Mouse (Mus musculus) thymus, adult 2 months (tissue): Measurements from ENCODE around the gene Kif12.

Source experiments
- CTCF ChIP-seq: fragments of 200-500 bp; IDR thresholded peaks from 2 replicates; pipeline ENCODE4 v1.5.1; 2012; ENCODE audit warnings: mild to moderate bottlenecking, control low read depth, low read length, moderate library complexity, borderline replicate concordance; ENCODE audit not compliant: control insufficient read depth, poor library complexity, insufficient read depth; ENCODE audit errors: extremely low read depth
- POLR2A ChIP-seq: fragments of 200-500 bp; IDR thresholded peaks from 2 replicates; pipeline ENCODE4 v1.6.1; 2012; ENCODE audit warnings: mild to moderate bottlenecking, low read length, control low read depth, moderate library complexity; ENCODE audit not compliant: control insufficient read depth, poor library complexity, insufficient read depth; ENCODE audit errors: extremely low read depth

DNA sequence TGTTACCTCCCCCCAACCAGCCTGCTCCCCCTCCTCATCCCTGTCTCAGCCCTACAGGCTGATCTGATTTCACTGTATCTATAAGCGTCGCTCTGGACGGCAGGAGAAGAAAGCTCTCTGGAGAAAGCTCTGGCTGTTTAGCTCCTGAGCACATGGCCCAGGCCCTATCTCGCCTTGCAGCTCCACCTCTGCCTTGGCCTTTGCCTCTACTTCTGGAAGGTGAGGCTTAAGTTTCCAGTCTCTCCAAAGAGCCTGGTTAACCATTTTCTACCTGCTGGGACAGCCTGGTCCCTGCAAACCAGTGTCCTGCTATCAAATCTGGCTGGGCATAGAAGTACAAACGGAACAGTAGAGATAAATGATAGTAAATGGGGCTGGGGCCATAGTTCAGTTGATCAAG, 19.7 kb upstream of the Kif12 start:
- no peak for TF ChIP-seq CTCF
- TF ChIP-seq POLR2A, result no peak
